Mouse (Mus musculus): ENCODE results near the gene Scd2. TPM values are rescaled to one million over a fixed set of nuclear protein-coding genes. Genes with fewer than 3 reads are reported as not detected.
A peak's percentile ranks its signal among the peaks of the same experiment; 100 is the strongest.
"Not testable (repeated sequence)": the region's sequence is repeated elsewhere in the genome, so short reads cannot be mapped to it uniquely, and the experiment has no call there.

The Scd2 gene
- polyA plus RNA-seq, 1 experiment from 2014 or later = 281 TPM

DNA sequence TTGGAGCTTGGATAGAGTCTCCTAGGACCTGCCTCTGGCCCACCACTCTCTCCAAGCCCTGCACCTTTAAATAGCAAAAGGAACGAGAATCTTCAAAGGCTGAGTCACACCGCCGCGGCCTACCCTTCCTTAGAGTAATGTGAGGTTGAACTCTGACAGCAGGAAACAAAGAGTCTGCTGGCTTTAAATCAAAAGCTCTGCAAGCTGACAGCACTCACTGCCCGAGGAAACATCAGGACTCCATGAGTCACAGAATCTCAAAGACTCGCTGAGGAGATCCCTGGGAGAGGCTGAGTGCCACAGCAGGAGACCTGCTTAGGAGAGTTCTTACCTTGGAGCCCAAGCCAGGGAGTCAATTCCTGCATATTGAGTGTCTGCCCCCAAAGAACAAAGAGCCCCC lies 12.7 kb upstream of the Scd2 start:
- peak; percentile 61 for DNase-seq
- Histone ChIP-seq H3K27me3 (ENCODE audit: control insufficient read depth, insufficient read depth, low read length) (no peaks in the 10 kb centered on the region), H3K9me3 (ENCODE audit: control insufficient read depth, low read length) (no peaks in the 10 kb centered on the region), H3K27ac (replicated peaks; ENCODE audit: low read depth, low read length) (peak overlapping the region; percentile 32), H3K36me3 (ENCODE audit: control insufficient read depth, insufficient read depth, low read length) (no peaks in the 10 kb centered on the region), H3K9ac (replicated peaks; ENCODE audit: low read length) (no peak overlapping the region), H3K4me2 (ENCODE audit: low read length) (no peak overlapping the region), H3K4me1 (ENCODE audit: control insufficient read depth, insufficient read depth, low read length) (peaks cover 42% of the 10 kb centered on the region), H3K4me3 (replicated peaks; ENCODE audit: low read depth, low read length) (no peak overlapping the region)
- 6% methylated on average over 6 of the region's 6 CpGs for WGBS
- ATAC-seq (ENCODE audit: low FRiP score, low TSS enrichment) = no peak

- not testable (repeated sequence) for H3K9me3 ChIP-seq (ENCODE audit: control insufficient read depth, low read length); H3K4me2 ChIP-seq (ENCODE audit: low read length); H3K9ac ChIP-seq (replicated peaks; ENCODE audit: low read length); H3K36me3 ChIP-seq (ENCODE audit: control insufficient read depth, insufficient read depth, low read length); ATAC-seq (ENCODE audit: low FRiP score, low TSS enrichment); DNase-seq; H3K27me3 ChIP-seq (ENCODE audit: control insufficient read depth, insufficient read depth, low read length); H3K4me3 ChIP-seq (replicated peaks; ENCODE audit: low read depth, low read length)
- peak overlapping the region; percentile 58 for H3K27ac ChIP-seq (replicated peaks; ENCODE audit: low read depth, low read length)
- 67% methylated on average over 1 of the region's 1 CpGs for WGBS
- H3K4me1 ChIP-seq (ENCODE audit: control insufficient read depth, insufficient read depth, low read length) = peaks cover 42% of the 10 kb centered on the region
Measured at GRCm38 (mm10) chr19:44281825-44282447, 11.5 kb upstream of the Scd2 start.

GRCm38 (mm10) chr19:44282534-44283156 lies 10.8 kb upstream of the Scd2 start:
- DNase-seq (peak; percentile 47), ATAC-seq (ENCODE audit: low FRiP score, low TSS enrichment) (no peak)
- Histone ChIP-seq H3K27me3 (ENCODE audit: control insufficient read depth, insufficient read depth, low read length) (no peaks in the 10 kb centered on the region), H3K27ac (replicated peaks; ENCODE audit: low read depth, low read length) (peak overlapping the region; percentile 92), H3K9ac (replicated peaks; ENCODE audit: low read length) (no peak overlapping the region), H3K4me3 (replicated peaks; ENCODE audit: low read depth, low read length) (no peak overlapping the region), H3K4me2 (ENCODE audit: low read length) (no peak overlapping the region), H3K9me3 (ENCODE audit: control insufficient read depth, low read length) (no peaks in the 10 kb centered on the region), H3K4me1 (ENCODE audit: control insufficient read depth, insufficient read depth, low read length) (peaks cover 42% of the 10 kb centered on the region), H3K36me3 (ENCODE audit: control insufficient read depth, insufficient read depth, low read length) (no peaks in the 10 kb centered on the region)
- 34% methylated on average over 9 of the region's 9 CpGs for WGBS

DNA sequence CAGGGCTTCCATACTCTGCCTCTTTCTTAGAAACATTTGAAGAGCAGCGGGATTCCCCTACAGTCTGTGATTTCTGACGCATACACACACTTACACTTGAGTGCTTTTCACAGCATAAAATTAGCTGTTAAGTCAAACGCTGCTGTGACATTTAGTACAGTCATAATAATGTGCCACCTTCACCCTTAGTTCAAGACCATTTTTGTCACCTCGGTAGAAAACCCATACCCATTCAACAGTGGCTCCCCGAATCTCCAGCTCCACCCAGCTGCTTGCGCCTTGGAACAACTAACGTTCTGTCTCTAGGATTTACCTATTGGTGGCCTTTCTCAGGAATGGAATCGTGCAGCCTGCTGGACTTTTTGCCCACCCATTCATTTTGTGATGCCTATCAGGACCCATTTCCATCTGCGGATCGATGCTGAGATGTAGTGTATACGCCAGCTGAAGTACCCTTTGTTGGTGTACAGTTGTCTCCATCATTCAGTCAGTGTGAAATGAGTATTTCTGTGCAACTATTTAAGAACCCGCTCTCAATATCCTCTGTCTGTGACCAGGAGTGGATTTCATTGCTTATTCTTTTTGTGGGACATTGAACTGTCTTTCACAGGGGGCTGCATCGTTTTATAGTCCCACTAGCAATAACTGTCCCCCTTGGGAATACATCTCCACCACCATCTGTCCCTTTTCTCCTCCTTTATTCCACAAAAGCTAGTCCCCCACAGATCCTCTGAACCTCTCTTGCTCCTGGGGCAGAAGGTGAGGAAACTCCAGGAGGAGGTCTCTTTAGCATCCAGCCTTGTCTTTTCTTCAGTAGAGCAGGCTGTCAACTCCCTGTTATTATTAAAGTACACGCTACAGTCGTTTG lies 10.1 kb upstream of the Scd2 start:
- DNase-seq (no peak), ATAC-seq (ENCODE audit: low FRiP score, low TSS enrichment) (no peak)
- H3K27me3 ChIP-seq (ENCODE audit: control insufficient read depth, insufficient read depth, low read length) = no peaks in the 10 kb centered on the region
- H3K36me3 ChIP-seq (ENCODE audit: control insufficient read depth, insufficient read depth, low read length) = no peaks in the 10 kb centered on the region
- no peaks in the 10 kb centered on the region for H3K9me3 ChIP-seq (ENCODE audit: control insufficient read depth, low read length)
- peak overlapping the region; percentile 4; the same call in 1 of the 2 replicates for H3K9ac ChIP-seq (replicated peaks; ENCODE audit: low read length)
- WGBS = 21% methylated on average over 15 of the region's 15 CpGs
- H3K27ac ChIP-seq (replicated peaks; ENCODE audit: low read depth, low read length) = peak overlapping the region; percentile 92
- peaks cover 42% of the 10 kb centered on the region for H3K4me1 ChIP-seq (ENCODE audit: control insufficient read depth, insufficient read depth, low read length)
- peak overlapping the region; percentile 47 for H3K4me3 ChIP-seq (replicated peaks; ENCODE audit: low read depth, low read length)
- H3K4me2 ChIP-seq (ENCODE audit: low read length) = peak overlapping the region; percentile 91

DNA sequence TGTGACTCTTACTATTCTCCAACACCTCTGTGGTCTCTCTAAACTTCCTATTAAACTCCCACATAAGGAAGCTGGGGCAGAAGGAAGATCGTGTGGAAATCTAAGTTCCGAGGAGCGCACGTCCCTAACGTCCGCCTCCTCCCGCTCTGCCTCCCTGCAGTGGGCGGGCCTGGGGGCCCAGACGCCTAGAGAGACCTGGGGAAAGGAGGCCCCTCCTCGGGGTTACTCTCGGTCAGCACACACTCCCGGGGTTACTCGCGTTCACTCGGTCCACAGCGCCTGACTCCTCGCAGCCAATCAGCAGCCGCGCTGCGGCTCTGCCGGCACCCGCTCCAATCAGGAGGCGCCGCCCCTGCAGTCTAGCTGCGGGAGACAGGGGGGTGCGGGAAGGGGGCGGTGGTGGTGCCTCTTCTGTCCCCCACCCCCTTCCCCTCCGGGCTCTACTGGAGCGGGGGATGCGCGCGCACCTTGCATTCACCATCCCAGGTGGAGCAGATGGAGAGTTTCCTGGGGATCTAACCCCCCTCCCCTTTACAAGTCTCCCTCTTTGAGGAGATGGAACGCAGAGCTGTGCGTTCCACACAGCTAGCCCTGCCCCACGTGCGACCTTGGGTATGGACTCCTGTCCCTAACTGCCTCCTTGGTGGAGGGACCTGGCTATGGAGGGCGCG lies 9.3 kb upstream of the Scd2 start:
- H3K27me3 ChIP-seq (ENCODE audit: control insufficient read depth, insufficient read depth, low read length) = no peaks in the 10 kb centered on the region
- H3K27ac ChIP-seq (replicated peaks; ENCODE audit: low read depth, low read length) = peak overlapping the region; percentile 92
- no peaks in the 10 kb centered on the region for H3K9me3 ChIP-seq (ENCODE audit: control insufficient read depth, low read length)
- H3K36me3 ChIP-seq (ENCODE audit: control insufficient read depth, insufficient read depth, low read length) = no peaks in the 10 kb centered on the region
- H3K4me2 ChIP-seq (ENCODE audit: low read length) = peak overlapping the region; percentile 91
- peaks cover 42% of the 10 kb centered on the region for H3K4me1 ChIP-seq (ENCODE audit: control insufficient read depth, insufficient read depth, low read length)
- peak overlapping the region; percentile 63; the same call in 1 of the 2 replicates for H3K9ac ChIP-seq (replicated peaks; ENCODE audit: low read length)
- DNase-seq (peak; percentile 97), ATAC-seq (ENCODE audit: low FRiP score, low TSS enrichment) (peak; percentile 98)
- WGBS = under 1% methylated on average over 38 of the region's 38 CpGs
- H3K4me3 ChIP-seq (replicated peaks; ENCODE audit: low read depth, low read length) = peak overlapping the region; percentile 47

GRCm38 (mm10) chr19:44284723-44285122 lies 8.8 kb upstream of the Scd2 start:
- 2% methylated on average over 11 of the region's 11 CpGs for WGBS
- H3K36me3 ChIP-seq (ENCODE audit: control insufficient read depth, insufficient read depth, low read length) = no peaks in the 10 kb centered on the region
- DNase-seq (no peak), ATAC-seq (ENCODE audit: low FRiP score, low TSS enrichment) (peak; percentile 40; the same call in 1 of the 2 replicates)
- peaks cover 39% of the 10 kb centered on the region for H3K4me1 ChIP-seq (ENCODE audit: control insufficient read depth, insufficient read depth, low read length)
- peak overlapping the region; percentile 92 for H3K27ac ChIP-seq (replicated peaks; ENCODE audit: low read depth, low read length)
- H3K9me3 ChIP-seq (ENCODE audit: control insufficient read depth, low read length) = no peaks in the 10 kb centered on the region
- H3K4me3 ChIP-seq (replicated peaks; ENCODE audit: low read depth, low read length) = peak overlapping the region; percentile 47
- no peaks in the 10 kb centered on the region for H3K27me3 ChIP-seq (ENCODE audit: control insufficient read depth, insufficient read depth, low read length)
- peak overlapping the region; percentile 63; the same call in 1 of the 2 replicates for H3K9ac ChIP-seq (replicated peaks; ENCODE audit: low read length)
- H3K4me2 ChIP-seq (ENCODE audit: low read length) = peak overlapping the region; percentile 91

DNA sequence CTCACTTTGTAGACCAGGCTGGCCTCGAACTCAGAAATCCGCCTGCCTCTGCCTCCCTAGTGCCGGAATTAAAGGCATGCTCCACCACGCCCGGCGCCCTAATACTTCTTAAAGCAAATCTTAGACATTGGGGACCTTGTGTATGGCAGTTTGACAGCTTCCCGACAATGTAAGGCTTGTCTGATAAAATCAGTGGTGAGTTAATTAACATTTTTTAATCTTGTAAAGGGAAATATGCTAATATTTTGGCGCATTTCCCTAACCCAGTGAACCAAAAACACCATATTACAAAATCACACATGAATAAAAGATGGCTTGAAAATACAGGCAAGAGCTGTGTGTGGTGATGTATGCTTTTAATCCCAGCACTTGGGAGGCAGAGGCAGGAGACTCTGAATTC lies 7.9 kb upstream of the Scd2 start:
- no peaks in the 10 kb centered on the region for H3K27me3 ChIP-seq (ENCODE audit: control insufficient read depth, insufficient read depth, low read length)
- no peak overlapping the region for H3K27ac ChIP-seq (replicated peaks; ENCODE audit: low read depth, low read length)
- H3K9me3 ChIP-seq (ENCODE audit: control insufficient read depth, low read length) = no peaks in the 10 kb centered on the region
- WGBS = 83% methylated on average over 8 of the region's 8 CpGs
- DNase-seq (no peak), ATAC-seq (ENCODE audit: low FRiP score, low TSS enrichment) (no peak)
- H3K4me2 ChIP-seq (ENCODE audit: low read length) = no peak overlapping the region
- no peak overlapping the region for H3K9ac ChIP-seq (replicated peaks; ENCODE audit: low read length)
- no peak overlapping the region for H3K4me3 ChIP-seq (replicated peaks; ENCODE audit: low read depth, low read length)
- H3K36me3 ChIP-seq (ENCODE audit: control insufficient read depth, insufficient read depth, low read length) = no peaks in the 10 kb centered on the region
- H3K4me1 ChIP-seq (ENCODE audit: control insufficient read depth, insufficient read depth, low read length) = peaks cover 32% of the 10 kb centered on the region

DNA sequence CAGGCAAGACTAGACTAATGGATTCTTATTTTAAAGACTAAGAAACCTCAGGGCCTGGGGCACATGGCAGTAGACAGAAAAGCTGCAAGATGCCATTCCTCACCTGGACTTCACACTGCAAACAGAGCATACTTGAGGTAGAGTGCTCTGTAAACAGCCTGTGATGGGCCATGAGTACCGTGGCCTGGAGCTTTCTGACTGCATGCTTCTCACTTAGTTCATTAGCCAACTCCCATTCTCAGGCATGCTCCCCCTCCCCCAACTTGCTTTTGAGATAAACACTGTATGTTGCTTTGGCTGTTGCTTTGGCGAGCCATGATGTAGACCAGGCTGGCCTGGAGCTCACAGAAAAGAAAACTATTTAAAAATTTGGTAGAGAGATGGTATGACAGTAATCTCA lies 7.4 kb upstream of the Scd2 start:
- no peak for ATAC-seq (ENCODE audit: low FRiP score, low TSS enrichment)
- no peak for DNase-seq

More for the DNA sequence above, 7.4 kb upstream of the Scd2 start:
- no peak overlapping the region for H3K4me3 ChIP-seq (replicated peaks; ENCODE audit: low read depth, low read length)
- H3K9me3 ChIP-seq (ENCODE audit: control insufficient read depth, low read length) = no peaks in the 10 kb centered on the region
- H3K27ac ChIP-seq (replicated peaks; ENCODE audit: low read depth, low read length) = no peak overlapping the region
- peaks cover 27% of the 10 kb centered on the region for H3K4me1 ChIP-seq (ENCODE audit: control insufficient read depth, insufficient read depth, low read length)
- no peak overlapping the region for H3K4me2 ChIP-seq (ENCODE audit: low read length)
- H3K9ac ChIP-seq (replicated peaks; ENCODE audit: low read length) = no peak overlapping the region
- H3K36me3 ChIP-seq (ENCODE audit: control insufficient read depth, insufficient read depth, low read length) = no peaks in the 10 kb centered on the region
- no peaks in the 10 kb centered on the region for H3K27me3 ChIP-seq (ENCODE audit: control insufficient read depth, insufficient read depth, low read length)
- 64% methylated on average over 2 of the region's 2 CpGs for WGBS

Measured in midbrain, embryonic 14.5 days (tissue).